Mouse (Mus musculus) heart, adult 2 months (tissue): Measurements from ENCODE around the gene Fdxacb1.

ENCODE experiments used
- EP300 ChIP-seq: fragments of 200-500 bp; IDR thresholded peaks from 2 replicates; pipeline ENCODE4 v1.6.1; 2011; ENCODE audit warnings: low read depth, low read length, control low read depth; ENCODE audit not compliant: insufficient read depth
- POLR2A ChIP-seq: fragments of 200-500 bp; IDR thresholded peaks from 2 replicates; pipeline ENCODE4 v1.6.1; 2011; ENCODE audit warnings: mild to moderate bottlenecking, low read depth, low read length, control low read depth; ENCODE audit not compliant: insufficient read depth

- no peak for TF ChIP-seq POLR2A
- TF ChIP-seq EP300 = no peak
Measured at GRCm38 (mm10) chr9:50813796-50814195, 45.8 kb downstream of the Fdxacb1 start.
